Mouse (Mus musculus) kidney, adult 9 months (tissue): ENCODE measurements at regions not wholly inside any gene's neighbourhood (a gene's known extent, or its start where the extent isn't known, plus 50 kb on each side); places are given as distances from the start of the nearest gene placed in this dataset.

Source experiments
- DNase-seq: peaks from one replicate; pipeline ENCODE4 v3.0.0; 2022

DNA sequence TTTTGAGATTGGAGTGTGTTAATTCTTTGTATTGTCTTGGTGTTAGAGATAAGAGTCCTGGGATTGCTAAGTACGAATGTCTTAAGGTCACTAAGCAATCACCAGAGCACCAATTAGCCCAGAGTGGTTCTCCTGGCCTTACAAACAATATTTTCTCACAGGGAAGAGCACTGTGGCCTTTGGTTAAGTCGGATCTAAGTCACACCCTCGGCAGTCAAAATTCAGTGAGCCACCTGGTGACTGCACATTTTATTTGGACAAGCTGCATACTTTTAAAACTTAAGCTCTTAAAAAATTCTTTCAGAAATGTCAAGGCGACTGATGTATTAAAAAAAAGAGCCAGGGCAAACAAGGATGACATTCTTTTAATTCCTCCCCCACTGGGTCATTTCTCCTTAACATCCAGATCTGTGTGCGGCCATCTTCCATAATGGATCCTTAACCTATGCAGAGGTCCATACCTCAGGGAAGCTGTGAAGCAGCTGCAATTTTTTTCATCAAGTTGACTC lies 60.9 kb upstream of the Foxa2 start:
- DNase-seq: no peak

DNA sequence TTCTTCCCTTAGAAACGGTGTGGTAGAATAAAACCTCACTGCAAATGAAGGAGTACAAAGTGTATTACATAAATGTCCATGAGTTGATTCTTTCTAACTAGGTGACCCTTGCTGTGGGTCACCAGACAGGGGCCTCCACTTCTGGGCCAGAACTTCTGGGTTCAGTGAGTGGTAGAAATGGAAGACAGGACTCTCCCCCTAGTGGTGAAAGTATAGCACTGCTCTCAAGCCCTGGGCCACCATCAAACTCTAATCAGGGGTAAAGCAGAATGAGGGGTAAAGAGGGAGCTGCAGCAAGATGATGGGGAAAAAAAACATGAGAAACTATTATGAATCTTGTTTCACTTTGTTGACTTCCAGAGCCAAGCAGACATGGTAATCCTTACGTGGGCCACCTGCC lies 63.4 kb upstream of the Foxa2 start:
- peak; percentile 17 for DNase-seq

DNA sequence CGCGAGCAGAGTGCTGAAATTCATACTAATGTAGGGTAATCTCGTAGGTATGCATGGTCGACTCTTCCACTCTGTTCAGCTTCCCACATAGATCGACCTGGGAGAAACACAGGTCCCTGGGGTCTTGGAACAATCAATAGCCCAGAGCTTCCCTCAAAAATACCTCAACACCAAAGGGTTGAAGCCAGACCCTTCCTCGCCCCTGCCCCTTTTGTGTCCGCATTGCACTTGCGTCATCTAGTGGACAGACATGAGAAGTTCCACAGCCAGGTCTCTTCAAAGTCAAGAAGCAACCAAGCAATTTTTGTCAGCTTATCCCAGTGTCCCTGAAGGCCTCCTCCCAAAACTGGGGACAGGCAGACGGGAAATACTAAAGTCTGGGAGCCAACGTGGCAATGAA lies 65.1 kb upstream of the Foxa2 start:
- no peak for DNase-seq

DNA sequence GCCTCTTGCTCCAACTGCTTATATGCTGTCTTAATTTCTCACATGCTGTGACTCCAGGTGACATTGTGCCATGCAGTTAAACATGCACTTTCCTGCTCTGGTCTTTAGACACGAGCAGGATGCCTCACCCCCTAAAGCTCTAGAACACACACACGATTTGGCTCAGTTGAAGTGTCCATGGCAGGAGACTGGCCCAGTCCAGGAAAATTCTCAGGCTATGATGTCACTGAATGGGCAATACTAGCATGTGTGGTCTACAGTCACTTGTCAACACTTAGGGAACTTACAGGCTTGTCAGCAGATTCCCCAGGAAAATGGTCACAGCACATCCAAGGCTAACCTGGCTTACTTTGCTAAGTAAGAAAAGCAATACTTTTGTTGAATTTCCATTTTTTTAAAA lies 66.4 kb upstream of the Foxa2 start:
- DNase-seq: no peak

DNA sequence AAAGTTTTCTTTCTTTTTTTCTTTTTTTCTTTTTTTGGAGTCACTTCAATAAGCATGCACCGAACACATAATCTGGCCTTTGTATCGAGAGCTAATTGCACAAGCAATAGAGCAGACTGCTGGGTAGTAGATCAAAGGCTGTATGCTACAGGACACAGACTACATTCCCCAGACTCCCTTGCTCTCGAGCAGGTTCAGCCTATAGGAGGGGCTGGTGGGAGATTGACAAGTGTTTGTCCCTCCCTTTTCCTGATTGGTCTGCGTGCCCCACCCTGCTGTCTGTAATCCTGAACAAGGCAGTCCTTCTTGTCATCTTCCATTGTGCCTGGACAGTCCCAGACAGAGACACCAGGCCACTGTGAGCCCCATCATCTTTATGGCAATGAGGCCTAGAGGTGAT lies 67.8 kb upstream of the Foxa2 start:
- no peak for DNase-seq

DNA sequence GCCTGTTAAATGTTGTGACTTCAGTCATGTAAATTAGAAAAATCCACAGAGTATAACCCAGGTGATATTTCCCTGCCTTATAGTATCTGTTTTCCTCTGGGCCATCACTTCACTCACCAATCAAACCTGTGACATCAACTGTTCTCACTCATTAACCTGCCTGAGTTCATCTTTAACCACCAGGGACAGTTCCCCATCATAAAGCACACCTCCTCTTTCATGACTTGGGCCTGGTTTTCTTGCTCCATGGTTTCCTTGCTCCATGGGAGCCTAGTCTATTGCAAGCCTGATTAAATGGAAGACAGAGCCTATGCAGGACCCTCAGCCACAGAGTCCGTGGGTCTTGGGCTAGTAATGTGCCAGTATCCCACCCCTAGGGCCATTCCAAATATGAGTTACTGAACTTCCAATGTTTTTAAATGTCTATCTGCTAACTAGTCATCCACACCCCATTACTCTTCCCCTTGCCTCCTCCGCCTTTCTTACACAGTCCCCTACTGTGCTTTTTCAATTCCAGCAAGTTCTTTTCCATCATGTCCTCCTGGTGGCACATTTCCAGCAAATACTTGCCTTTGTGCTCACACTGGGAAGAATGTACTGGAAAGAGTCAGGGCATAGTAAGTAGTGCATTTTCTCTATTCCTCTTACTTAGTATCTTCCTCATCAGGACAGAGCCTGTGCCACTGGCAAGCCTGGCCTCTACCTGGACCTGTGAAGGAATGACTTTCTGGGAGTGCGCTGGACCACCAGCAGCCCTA lies 69.4 kb upstream of the Foxa2 start:
- no peak for DNase-seq

DNA sequence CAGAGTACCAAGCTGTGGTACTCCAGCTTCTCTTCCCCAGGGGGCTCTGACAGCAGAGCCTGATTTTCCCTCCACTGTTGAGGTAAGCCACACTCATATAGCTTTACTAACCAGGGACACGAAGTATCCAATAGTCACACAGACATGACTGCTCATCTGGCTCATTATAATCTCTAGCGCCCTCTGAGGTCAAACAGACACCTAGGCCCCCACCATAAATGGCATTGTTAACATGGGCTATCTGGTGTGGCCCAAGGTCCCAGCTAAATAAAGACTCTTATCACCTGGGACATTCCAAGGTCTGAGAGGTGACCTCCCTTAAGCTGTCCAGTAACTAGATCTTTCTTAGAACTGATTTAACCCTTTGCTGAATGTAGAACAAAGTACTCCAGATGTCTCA lies 70.7 kb upstream of the Foxa2 start:
- no peak for DNase-seq

DNA sequence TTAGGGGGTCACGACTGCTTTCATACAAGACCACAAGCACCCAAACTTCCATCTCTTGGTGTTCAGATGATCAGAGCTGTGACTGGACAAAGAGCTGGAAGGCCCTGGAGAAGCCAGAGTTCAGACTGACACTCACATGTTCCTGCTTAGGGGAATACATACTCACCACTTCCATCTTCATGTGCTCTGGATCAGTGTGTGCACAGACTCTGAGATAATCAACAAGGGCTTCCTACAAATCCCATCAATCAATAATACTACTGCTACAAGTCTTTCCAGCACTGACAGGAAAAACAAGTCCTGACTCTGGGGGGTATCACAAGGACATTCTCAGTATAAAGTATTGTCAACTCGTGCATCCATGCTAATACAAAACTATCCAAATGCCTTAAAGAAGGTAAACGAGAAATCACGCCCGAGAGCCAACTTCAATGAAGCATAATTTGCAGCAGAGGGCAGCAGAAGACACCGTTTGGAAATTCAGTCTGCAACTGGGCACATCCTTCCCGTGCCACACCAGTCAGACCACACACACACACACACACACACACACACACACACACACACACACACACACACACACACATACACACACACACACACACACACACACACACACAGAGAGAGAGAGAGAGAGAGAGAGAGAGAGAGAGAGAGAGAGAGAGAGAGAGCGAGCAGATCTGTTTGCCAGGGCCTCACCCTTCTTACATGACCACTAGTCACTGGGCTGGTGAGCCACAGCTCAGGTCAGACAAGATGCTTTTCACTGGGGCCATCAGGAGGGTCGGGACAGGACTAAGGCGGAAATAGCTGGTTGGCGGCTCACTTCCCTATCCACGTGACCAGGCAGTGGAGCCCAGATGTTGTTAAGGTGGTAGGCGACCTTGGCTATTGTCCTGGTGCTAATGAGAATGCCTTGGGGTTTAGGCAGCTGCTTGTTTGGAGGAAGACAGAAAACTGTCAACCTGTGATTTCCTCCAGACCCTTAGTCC lies 75.4 kb upstream of the Foxa2 start:
- peak; percentile 42 for DNase-seq

DNA sequence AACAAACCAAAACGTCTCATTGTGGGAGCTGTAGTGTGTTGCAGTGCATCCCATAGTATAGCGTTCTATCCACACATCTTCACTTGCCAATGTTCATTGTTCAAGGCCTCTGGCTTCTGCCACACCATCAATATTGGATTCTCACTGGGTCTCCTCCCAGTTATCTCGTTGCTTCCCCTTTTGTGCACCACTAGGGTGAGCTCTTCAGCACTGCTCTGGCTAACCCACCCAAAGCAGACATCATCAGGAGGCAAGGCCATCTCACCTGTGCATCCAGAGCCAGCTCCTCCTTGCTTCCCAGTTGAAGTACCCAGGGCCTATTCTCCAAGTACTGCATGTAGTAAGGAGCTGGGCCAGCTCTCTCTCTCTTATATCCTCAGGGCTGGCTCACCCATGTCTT lies 77.0 kb upstream of the Foxa2 start:
- DNase-seq: no peak

DNA sequence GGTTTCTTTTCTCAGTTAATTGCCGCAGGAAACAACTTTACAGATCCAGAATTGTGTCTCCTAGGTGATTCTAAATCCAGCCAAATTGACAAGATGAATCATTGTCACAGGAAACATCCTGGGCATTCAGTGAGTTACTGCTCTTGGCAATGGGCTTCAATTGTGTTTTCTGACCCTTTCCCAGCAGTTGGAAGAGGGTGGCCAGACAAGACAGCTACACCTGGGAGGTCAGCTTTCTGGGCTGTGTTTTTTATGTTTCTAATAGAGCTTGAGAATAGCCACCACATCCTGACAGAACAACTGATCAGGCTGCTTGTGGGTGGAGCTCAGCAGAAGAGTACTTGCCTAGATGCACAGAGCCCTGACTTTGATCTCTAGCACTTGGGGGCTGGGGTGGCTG lies 87.0 kb upstream of the Foxa2 start:
- DNase-seq: peak; percentile 62

DNA sequence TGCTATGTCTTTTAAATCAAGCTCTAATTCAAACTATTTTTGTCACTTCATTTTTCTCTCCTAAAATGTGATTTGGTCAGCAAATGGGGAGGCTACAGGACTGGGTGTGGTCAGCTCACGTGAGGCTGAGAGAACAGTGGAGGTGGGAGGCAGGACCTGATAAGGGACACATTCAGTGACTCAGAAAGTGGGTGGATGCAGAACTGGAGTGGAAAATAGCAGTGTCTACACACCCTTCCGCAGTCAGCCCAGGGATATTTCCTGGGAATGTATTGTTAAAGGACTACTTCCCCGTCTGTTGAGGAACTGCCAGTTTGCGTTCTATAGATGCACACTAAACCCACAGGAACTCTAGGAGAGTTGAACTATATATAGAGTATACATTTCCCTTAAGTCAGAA lies 95.2 kb upstream of the Foxa2 start:
- peak; percentile 49 for DNase-seq

DNA sequence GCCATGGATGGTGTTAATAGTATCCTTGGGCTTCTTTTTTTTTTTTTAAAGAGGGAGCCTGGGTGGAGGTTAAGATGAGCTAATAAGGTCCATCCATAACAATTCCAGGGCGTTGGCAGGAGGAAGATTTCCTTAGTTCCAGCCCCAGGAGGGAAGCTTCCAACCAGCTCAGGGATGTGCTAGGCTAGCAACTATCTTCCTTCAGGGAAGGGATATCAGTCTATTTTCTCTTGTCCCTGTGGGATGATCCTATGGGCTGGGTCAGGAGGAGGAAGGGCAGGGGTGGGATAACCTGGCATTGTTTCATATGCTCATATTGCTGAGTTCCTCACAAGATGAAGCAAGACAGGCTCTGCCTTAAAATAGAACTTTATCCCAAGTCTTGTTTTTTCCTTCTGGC lies 98.0 kb upstream of the Foxa2 start:
- DNase-seq: peak; percentile 24

DNA sequence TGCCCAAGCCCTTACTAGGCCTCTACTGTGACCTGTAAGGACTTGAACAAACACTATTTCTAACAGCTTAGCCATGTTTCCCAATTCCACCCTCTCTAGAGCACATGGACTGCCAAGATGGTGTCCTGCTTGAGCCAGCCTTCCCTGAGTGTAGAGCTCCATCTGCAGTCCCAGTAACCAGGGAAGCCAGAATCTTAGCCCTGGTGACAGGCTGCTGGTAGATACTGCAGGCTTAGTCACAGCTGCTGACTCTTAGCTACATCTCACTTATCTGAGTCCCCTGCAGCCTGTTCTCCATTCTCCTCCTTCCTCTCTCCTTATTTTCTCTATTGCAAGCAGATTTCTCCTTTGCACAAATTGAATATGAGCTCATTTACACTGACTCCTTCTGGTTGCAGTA lies 101.5 kb upstream of the Foxa2 start:
- no peak for DNase-seq

DNA sequence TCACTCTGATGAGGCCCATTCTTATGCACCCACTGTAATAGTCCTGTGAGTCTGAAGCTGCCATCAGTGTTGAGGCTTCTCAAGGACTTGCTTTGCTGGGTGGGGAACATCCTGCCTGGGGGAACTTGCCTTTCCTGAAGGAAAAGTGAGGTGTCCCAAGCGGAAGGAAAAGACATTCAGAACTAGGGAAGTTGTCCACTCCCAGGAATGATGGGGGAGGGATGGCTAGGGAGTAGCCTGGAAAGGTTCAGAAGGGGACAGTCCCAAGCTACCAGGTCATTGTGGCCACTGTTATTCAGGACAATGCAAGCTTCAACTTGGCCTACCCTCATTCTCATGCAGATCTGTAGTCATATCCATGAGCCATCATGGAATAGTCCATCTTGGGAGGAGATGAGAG lies 102.7 kb upstream of the Foxa2 start:
- peak; percentile 55 for DNase-seq

DNA sequence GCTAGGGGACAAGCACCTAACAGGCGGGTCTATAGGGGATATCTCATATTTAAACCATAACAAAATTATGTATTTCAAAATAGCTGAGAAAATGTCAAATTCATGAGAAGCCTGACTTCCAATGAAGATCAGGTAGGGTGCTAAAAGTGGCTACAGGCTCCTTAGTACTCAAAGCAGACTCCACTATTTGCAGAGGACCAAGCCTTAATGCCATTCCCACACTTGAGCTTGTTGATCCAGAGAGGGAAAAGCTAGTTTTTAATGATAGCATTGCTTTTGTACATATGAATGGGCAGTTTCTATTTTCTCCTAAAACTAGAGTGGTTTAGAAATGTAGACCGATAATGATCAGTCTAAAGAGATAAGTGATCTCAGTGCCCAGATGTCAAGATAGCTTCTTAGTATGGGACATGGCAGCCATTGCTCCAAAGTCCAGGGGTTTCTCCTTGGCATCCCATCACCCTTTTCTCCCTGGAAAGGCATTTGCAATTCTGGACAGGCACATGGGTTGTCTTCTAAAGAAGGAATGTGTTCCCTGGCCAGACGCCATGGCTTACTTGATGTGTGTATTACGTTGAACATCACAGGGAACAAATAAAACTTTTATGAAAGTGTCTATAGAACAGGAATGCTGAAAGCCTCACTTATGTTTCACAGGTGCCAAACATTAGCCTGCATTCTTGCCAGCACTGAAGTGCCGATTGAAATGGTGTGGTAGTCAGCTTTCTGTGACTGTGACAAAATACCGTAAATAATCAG lies 106.9 kb upstream of the Foxa2 start:
- DNase-seq: no peak

DNA sequence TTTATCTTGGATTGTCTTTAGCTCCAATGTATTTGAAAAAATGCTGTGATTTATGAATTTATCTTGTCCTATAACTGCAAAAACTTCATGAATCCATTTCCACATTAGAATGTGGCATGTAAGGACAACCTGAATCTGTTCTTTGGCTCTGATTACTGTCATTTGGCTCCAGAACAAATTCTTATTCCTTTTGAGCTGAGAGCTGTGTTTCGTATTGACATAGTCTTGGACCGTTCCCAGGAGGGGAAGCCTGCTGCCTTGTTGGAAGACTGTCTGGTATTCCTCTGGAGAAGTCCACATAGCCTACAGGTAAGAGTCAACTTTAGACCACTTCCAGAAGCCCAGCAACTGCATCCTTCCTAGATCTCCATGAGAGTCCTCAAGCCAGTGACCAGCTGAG lies 109.4 kb upstream of the Foxa2 start:
- no peak for DNase-seq

DNA sequence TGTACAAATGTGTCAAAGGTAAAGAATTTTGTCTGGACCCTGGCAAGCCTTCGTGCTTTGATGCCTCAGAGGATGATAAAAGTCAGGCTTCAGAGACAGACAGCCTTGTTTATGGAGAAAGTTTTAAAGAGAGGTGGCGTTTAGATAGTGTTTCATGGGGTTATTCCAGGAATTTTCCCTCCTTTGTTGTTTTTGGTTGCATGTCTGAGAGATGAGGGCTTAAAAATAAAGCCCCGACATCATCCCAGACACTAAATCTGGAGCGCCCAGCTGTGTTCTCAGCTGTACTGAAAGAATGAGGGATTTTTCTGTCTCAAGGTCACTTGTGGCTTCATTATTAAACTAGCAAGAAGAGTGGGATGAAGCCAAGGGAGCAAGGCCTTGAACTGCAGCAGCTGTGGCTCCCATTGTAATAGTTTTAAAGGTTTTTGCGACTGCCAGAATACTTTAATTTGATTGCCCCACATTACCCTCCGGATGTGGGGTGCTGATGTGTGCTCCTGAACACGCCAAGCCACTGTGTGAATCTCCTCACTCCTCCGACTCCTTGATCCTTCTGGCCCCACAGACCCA lies 112.3 kb upstream of the Foxa2 start:
- DNase-seq: peak; percentile 23

DNA sequence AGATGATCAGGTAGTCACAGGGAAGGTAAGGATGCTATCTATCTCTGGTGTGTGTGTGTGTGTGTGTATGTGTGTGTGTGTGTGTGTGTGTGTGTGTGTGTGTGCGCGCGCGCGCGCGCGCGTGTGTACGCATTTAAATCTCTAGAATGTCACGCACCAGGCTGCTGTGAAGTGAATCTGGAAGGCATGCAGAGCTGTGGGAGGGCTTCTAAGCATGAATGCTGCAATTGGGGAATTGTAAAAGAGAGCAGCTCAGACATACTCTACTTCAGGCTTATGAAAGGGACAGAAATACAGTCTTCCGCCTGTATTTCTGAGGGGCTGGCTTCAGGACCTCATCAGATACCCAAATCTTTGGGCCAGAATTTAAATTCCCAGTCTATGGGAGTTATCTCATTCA lies 114.2 kb upstream of the Foxa2 start:
- DNase-seq: no peak

DNA sequence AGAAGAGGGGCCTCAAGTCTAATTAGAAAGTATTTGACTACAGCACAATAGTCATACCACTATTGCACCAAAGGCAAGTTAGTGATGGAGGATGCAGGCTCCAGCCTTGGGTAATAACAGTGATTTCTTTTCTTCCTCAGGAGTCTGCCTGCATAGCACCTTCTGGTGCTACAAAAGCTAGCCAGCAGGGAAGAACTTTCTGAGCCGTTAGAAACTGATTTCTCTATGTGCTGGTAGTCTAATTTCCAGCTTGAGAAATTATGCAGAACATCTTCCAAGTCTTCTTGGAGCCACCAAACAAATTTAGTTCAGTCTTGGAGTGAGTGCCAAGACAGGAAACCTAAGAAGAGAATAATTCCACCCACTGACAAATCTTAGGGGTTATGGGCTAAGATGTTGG lies 115.2 kb upstream of the Foxa2 start:
- DNase-seq: no peak

DNA sequence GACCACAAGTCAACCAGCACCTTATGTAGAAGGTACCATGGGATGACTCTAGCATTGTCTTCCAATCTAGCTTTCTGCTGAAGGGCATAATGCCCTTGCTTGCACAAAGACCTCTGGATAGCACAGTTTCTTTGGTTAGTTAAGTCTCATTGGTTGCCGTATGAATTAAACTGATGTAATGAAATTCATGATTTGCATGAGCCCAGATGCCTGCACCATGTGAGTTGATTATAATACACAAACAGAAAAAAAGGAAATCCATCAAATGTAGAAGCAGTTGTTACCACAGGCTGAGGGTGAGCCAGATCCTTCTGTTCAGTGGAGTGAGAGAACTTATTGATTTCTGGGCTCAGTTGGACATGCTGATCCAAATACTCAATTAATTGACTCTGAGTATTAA lies 115.8 kb upstream of the Foxa2 start:
- DNase-seq: no peak

DNA sequence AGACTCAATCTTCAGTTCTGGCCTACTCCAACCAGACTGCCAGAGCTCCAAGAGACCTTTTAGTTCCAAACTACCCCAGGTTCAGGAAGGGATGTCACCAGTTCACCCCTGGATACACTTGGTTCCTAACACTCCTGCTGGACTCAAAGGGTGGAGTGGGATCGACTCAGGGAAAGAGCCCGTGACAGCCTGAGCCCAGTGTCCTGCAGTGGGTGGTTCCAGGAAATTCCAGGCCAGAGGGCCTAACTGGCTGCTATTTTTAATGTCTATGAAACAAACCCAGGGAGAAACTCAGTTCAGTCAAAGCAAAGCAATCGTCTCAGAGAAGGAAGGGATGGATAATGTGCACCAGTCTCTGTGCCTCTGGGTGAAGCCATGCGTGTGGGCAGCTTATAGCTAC lies 124.3 kb upstream of the Foxa2 start:
- peak; percentile 63 for DNase-seq

DNA sequence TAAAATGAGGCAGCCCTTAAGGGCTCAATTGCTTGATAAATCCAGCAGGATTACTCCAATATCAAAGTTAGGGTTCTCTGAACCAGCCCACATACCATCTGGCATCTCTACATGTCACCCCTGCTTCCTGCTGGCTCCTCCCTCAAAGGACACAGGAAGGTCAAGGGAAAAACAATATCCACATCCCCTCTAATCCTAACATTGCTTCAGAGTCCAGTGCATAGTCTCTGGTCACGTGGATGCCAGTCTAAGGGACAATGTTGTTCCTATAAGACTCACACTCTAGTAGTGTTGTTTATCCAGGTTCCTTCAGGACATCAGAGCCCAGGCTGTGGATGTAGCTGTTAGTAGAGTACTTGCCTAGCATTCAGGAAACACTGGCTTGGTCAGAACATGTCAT lies 124.9 kb upstream of the Foxa2 start:
- peak; percentile 46 for DNase-seq
